Mouse (Mus musculus) inflammation-experienced regulatory T-cells, adult 6 months (primary cell): ENCODE data around the gene Vps50. TPM values are rescaled to one million over a fixed set of nuclear protein-coding genes. Genes with fewer than 3 reads are reported as not detected.
"Not testable (repeated sequence)": the region's sequence is repeated elsewhere in the genome, so short reads cannot be mapped to it uniquely, and the experiment has no call there.

Experiments
- ATAC-seq: one replicate; pipeline ENCODE4 v1.8.0; 2017
- polyA plus RNA-seq, 3 experiments: library from polyadenylated mRNA; unstranded; fragments of 100-300 nt; shearing (Covaris generic); gene quantifications; one replicate each; pipeline ENCODE4 v1.2.1; 2017

The Vps50 gene
- polyA plus RNA-seq: 10 to 100 TPM; 15.2 to 23.7 (median 17.1) TPM

GRCm38 (mm10) chr6:3498162-3498848, at the start of gene Vps50, which contains the start of gene Hepacam2:
Gene Vps50 (plus strand): TSS chr6:3498382.
Gene Hepacam2 (minus strand): TSS chr6:3498298.
- peak; percentile 100 for ATAC-seq

GRCm38 (mm10) chr6:3454421-3454820, 43.8 kb upstream of the Vps50 start:
- no peak for ATAC-seq

GRCm38 (mm10) chr6:3455944-3456536, 42.1 kb upstream of the Vps50 start:
- ATAC-seq: no peak

GRCm38 (mm10) chr6:3463026-3463425, 35.2 kb upstream of the Vps50 start:
- ATAC-seq: no peak

GRCm38 (mm10) chr6:3463594-3463993, 34.6 kb upstream of the Vps50 start:
- no peak for ATAC-seq

- no peak for ATAC-seq
Observed at GRCm38 (mm10) chr6:3468627-3469026, 29.6 kb upstream of the Vps50 start.

- no peak for ATAC-seq
Observed at GRCm38 (mm10) chr6:3470706-3471105, 27.5 kb upstream of the Vps50 start.

- ATAC-seq: no peak
Observed at GRCm38 (mm10) chr6:3476299-3476698, 21.9 kb upstream of the Vps50 start.

- no peak for ATAC-seq
Observed at GRCm38 (mm10) chr6:3479853-3480252, 18.3 kb upstream of the Vps50 start.

- ATAC-seq: no peak
Observed at GRCm38 (mm10) chr6:3481705-3482104, 16.5 kb upstream of the Vps50 start.

GRCm38 (mm10) chr6:3485133-3485532, 13.0 kb upstream of the Vps50 start:
- ATAC-seq: no peak

- no peak for ATAC-seq
Observed at GRCm38 (mm10) chr6:3487355-3487754, 10.8 kb upstream of the Vps50 start.

GRCm38 (mm10) chr6:3494285-3494684, 3.9 kb upstream of the Vps50 start:
- ATAC-seq: no peak

- ATAC-seq: peak; percentile 39
Observed at GRCm38 (mm10) chr6:3496210-3496609, 2.0 kb upstream of the Vps50 start.

GRCm38 (mm10) chr6:3500286-3500685, 2.1 kb downstream of the Vps50 start:
- no peak for ATAC-seq

- no peak for ATAC-seq
Observed at GRCm38 (mm10) chr6:3505289-3505688, 7.1 kb downstream of the Vps50 start.

- no peak for ATAC-seq
Observed at GRCm38 (mm10) chr6:3507078-3507477, 8.9 kb downstream of the Vps50 start.

- not testable (repeated sequence) for ATAC-seq
Observed at GRCm38 (mm10) chr6:3508151-3508550, 10.0 kb downstream of the Vps50 start.

GRCm38 (mm10) chr6:3509782-3510181, 11.6 kb downstream of the Vps50 start:
- ATAC-seq: peak; percentile 77

- ATAC-seq: no peak
Observed at GRCm38 (mm10) chr6:3511116-3511515, 12.9 kb downstream of the Vps50 start.

- ATAC-seq: no peak
Observed at GRCm38 (mm10) chr6:3511612-3512011, 13.4 kb downstream of the Vps50 start.

GRCm38 (mm10) chr6:3512611-3513010, 14.4 kb downstream of the Vps50 start:
- no peak for ATAC-seq

GRCm38 (mm10) chr6:3528198-3528597, 30.0 kb downstream of the Vps50 start:
- no peak for ATAC-seq

GRCm38 (mm10) chr6:3531445-3531844, 33.3 kb downstream of the Vps50 start:
- ATAC-seq: no peak
